Mouse (Mus musculus) gonadal fat pad, adult 2 months (tissue): Measurements from ENCODE around the gene Ptprr. TPM values are rescaled to one million over a fixed set of nuclear protein-coding genes. Genes with fewer than 3 reads are reported as not detected.

ENCODE experiments used
- DNase-seq: peaks from one replicate; pipeline ENCODE4 v3.0.0-alpha.2; 2012; ENCODE audit warnings: low read depth
- polyA plus RNA-seq: library from polyadenylated mRNA; depleted of rRNA; stranded (reverse); fragments of >200 nt; gene quantifications from 2 replicates; pipeline ENCODE4 v1.2.3, GENCODE M21; 2012

The Ptprr gene
- polyA plus RNA-seq, 1 experiment = 0.89 TPM

DNA sequence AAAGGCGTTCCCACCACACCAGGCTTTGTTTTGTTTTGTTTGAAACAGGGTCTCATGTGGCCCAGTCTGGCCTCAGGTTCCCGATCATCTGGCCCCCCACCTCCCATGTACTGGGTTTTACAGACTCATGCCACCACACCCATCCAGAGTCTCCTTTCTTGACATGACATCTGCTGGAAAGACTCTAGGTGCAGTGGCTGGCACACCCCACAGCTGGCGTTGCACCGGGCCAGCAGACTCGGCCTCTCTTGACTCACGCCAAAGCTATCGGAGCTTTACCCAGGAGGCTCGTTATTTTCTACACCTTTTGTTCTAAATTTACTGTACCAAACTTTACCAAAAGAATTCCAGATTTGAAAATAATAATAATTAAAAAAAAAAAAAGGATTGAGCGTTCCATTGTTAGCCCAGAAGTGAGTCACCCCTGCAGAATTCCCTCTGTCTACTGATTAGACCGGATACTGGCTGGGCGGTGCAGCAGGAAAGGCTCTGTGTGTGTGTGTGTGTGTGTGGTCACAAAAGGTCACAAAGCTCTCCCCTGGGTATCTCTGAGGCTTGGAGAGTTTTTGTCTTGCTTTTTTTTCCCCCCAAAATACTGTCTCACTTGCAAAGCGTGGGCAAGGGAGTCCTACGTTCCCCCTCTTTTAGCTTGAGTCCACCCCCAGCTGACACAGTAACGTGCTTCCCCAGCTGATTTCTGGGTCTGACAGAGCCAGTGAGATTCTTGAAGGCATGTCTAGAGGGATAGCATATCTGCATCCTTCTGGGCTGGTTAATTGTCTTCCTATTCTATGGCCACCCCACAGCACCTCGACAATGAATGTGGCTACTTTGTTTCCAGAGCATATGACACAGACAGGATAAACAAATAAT is 248.8 kb downstream of the Ptprr start:
- DNase-seq = no peak

DNA sequence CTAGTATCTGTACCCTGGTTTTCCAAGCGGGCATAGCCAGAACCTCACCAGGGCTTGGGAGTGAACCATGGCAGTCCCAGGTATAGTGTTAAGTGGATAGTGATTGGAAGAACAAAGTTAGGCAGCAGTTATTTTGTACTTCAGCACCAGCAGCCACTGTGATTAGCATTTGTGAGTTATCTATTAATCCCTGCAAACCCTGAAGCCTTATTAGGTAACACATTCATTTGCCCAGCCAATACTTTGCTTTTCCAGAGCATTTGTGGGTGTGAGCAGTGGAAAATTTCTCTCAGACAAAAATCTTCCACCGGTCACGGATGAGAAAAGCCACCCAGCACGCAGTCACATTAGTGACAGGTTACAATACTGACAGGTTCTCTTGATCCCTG is 249.4 kb downstream of the Ptprr start:
- no peak for DNase-seq

DNA sequence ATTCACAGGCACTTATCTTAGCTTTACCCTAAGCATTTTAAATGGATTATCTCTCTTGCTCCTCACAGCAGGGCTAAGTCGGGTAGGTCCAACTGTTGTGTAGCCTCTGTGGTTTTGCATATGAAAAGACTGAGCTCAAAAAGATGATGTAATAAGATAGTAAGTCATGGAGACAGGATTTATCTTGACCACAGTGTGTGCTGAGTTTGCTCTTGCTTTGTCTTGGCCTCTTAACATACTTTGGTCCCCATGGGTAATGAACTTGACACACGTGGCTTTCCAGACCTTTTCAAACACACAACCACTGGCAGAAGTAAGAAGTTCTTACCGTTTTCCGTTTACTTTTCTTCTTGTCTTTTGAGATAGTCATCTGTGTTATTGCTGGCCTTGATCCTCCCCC is 250.3 kb downstream of the Ptprr start:
- no peak for DNase-seq

DNA sequence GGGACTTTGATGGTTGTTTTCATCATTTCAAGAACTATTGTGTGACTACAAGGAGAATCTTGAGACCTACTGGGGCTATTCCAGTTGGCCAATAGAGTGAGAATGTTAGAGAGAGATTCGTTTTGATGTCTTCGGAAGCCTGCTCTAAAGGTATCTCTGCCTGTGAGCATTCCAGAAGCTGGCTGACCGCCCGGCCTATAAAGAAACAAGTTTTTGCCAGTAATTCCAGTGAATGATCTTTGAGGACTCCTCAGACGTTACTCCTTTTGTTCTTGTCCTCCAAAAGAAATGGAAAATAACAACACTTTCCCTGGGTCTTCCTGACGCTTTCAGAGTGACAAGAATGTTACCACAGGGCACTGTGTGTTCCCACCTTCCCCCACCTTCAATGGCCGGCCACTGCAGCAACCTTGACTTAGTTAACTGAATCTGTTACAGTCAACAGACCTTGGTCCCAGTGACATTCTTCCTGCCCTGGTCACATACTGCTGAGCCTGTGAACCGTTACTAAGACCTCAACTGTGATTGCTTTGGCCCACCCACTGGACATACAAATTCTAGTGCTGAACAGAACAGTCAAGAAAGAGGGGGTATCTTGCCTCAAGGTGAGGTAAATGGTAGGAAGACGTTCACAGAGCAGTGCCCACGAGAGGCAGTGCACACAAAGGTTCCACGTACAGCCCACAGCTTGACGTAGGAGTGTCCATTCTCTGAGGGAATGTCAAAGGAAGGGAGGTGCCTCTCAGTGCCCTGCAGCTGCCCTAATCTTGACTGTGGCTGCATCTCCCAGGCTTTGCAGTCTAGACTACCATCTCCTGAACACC is 252.8 kb downstream of the Ptprr start:
- no peak for DNase-seq

DNA sequence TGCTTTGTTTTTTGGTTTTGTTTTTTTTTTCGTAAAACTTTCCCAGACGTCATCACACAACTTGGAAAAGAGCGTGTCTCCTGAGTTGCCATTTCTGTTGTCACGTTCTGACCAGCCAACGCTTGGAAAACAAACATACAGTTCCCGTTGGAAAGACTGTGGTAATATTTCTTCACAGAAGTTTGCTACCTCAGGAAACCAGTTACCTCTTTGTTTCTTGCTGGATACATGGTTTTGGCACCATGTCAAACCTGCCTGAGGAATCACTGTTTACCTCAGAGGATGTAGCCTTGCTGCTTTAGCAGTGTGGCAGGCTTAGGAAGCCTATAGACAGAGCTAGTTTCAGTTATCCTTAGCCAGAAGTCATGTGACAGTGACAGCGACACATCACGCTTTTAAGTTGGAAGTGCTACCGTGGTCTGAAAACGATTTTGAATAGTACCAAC is 253.5 kb downstream of the Ptprr start:
- no peak for DNase-seq

DNA sequence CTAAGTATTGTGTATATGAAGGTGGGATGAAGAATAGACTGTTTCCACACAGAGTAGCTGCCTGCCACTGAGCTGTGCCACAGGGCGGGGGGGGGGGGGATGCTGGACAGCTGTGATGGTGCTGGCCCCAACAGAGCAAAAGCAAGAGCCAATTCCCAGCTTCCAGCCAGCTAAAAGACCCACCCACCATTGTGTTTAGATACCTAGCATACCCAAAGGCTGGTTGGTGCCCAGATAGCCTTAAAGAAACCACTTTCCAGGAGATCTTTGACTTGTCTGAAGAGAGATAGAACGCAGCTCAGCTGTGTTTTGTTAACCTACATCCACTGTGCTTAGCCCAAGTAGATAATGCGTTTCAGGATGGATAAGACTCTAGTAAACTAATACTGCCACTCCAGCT is 254.1 kb downstream of the Ptprr start:
- DNase-seq = no peak

DNA sequence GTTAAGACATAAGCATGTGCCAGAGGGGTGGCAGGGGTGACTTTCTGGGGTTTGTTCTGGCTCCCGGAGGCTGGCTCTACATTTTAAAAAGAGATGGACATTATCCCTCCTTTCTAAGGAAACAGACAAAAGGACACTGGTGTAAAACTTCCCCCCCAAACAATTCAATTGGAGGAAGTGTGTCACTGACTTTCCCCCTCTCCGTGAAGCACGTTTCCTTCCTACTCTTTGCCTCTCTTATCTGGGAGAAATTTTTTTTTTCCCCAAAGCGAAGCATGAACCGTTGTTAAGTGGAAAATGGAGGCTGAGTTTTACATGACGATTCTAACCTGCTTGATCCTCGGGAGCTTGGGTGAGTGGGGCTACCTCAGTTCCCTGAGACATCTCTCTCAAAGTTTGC is 257.3 kb downstream of the Ptprr start, which contains the start of gene Ptprb:
TSS of gene Ptprb (plus strand) at position 244 of the 400 bp plus-strand sequence.
- no peak for DNase-seq

DNA sequence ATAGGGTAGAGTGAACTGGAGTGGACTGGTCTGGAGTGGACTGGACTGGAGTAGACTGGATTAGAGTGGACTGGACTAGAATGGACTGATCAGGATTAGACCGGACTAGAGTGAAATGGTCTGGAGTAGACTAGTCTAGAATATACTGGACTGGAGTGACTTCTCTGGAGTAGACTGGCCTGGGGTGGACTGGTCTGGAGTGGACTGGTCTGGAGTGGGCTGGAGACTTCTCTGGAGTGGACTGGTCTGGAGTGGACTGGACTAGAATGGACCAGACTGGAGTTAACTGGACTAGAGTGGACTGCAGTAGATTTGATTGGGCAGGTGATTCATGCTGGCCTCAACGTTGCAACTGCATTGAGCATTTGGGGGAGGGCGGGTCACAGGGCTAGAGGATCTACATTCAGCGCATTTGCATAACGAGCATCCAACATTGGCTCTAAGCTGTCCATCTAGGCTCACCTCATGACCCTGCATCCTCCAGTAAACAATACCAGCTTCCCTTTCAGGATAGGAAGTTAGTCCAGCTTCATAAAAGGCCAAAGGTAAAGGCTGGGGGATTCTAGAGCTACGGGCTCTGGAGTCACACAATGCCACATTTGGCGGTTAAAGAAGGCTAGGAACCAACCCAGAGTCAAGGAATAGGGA is 268.8 kb downstream of the Ptprr start:
- no peak for DNase-seq

DNA sequence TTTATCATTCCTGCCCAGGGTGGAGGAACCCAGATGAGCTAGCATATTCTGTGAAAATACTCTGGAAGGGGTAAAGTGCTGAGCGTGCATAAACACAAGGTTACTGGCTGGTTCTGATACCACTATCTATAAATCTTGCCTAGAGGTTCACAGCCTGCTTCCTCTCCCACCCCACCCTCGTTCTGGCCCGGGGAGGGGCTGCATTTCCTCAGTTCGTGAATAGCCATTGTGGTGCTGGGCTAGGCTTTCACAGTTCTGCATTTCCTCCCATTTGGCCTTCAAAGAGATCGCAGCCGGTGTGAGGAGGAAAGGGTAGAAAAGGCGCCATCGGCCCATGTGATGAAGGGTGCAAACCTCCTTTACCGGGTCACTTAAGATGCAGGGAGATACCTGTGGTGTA is 270.1 kb downstream of the Ptprr start:
- no peak for DNase-seq

DNA sequence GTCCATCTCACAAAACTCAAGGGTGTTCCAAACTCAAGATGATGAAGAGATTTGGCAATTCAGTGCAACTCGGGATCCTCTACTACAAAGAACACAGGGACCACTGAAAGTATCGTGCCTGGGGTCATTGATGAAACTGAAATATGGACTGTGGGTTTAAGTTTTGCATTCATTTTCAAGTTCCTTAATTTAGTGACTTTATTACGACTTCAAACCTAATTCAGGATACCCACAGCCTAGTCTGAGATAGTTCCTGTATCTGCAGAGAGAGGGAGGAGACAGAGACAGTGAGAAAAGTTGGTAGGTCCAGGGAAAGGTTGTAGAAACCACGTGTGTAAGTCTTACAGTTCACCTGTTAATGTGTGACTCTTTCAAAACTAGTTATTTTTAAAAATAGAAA is 272.5 kb downstream of the Ptprr start:
- DNase-seq = no peak

DNA sequence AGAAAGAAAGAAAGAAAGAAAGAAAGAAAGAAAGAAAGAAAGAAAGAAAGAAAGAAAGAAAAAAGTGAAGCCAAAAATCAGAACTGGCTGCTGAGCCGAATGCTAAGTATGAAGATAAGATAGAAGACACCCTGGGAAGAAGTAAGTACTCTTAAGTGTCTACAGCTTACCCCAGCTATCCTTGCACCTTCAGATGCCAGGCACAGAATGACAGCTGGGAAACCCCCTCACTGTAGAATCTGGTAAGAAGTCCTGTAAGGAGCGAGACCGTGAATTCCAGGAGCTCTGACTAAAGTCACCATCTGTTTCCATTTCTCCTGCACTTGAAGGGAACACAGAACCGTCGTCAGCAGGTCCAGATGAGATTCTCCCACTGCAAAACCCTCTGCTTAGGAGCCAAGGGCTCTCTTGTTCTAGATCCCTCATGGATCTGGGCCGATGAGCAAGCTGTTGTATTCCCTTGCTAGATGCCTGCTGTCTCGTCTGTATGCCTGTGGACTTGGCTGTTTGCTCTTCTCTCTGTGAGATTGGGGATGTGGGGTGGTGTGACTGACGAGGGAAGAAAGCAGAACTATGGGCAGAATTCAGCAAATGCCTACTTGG is 273.2 kb downstream of the Ptprr start:
- no peak for DNase-seq

DNA sequence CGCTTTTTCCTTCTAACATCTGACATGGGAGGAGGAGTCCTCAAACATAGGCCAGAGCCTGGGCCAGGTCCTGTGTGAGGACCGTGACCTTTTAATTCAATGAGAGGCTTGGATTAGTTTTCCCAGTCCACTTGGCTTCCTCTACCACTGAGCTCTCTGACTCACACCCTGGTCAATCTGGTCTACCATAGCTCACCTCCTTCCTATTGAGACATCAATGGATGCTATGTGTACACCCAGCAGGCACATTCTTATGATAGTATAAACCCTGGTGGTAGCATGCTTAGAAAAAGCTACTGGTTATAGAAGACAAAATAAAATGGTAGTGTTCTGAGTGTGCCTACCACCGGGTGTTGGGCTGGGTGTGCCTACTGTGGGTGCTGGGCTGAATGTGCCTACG is 278.4 kb downstream of the Ptprr start:
- no peak for DNase-seq

DNA sequence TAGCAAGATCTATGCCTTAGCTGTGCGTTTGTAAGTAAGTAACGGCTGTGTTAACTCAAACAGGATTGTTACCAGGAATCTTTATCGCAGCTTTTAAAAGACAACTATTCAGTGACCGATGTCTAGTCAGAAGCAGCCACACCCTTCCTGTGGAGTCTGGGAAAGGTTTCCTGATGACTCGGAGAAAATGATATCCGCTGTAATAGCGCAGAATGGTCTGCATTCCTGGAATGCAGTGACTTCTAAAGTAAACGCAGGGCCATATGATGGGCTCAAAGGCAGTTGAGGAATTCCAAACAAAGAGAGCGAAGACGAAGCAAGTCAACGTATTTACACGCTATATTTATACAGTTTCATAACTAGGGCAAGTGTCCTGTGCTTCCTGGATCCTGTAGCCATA is 279.8 kb downstream of the Ptprr start:
- DNase-seq = no peak

DNA sequence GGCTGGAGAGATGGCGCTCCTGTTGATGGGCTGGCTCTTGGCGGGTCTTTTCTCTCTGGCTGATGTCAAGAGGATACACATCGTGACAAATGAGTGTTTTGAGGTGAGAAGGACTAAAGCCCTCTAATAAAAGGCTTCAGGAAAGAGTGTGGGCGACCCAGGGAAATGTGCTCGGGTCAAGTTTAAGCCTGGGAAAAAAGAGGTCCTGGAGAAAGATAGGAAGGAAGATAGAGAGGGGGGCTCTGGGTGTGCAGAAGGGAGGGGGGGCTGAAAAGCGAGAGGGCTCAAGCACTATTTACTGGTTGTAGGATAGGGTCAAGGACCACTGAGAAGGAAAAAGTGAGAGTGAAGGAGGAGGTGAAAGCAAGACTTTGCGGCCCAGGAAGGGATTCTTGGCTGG is 282.8 kb downstream of the Ptprr start:
- DNase-seq = no peak

DNA sequence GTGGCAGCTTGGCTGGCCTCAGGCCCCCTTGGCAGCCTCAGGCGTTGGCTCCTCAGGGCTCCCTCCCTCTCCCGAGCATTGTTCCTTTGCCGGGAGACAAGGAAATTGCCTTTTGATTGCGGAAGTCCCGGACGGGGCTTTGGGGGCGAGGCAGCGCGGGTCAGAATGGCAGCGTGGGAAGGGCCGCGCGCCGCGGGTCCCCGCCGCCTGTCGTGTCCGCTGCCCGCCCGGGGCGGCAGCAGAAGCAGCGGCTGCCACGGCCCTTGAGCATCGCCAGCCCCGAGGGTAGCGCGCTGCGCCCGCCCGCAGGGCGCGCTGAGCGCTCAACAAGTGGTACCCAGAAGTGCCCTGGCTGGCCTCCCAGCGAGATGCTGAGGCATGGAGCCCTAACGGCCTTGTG is 283.2 kb downstream of the Ptprr start:
- DNase-seq = no peak

DNA sequence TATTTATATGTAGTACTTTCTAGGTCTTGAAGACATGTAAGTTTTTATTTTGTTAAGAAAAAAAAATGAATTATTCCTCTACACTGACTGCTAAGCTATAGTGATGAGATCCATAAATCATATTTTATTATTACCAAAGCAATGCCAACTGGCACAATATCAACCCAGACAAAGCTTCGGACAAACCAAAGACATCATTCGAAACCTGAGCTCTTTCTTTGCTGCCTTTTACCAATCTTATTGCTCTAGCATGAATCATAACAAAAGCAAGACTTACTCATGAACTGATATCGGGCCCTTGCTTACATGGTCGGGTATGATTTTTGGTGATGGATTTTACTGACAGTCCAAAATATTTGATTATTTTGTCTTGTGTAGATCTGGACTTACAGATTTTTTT is 286.3 kb downstream of the Ptprr start:
- DNase-seq = no peak

DNA sequence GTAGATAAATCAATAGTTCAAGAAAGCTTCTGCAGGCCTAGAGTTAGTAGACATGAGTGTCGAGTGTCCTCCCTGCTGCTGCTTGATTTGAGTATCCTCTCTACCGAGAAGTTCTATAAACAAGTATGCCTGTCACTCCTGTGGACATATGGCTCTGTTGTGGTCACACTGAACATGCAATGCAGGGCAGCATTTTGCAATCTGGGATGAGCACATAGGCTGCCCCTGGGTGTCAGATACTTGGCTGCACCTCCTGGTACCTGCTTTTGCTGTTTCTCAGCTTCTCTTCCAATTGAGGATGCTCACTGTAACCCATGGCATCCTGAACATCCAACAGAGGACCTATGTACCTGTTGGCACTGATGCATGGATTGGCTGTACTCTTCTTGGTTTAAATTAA is 291.4 kb downstream of the Ptprr start:
- DNase-seq = no peak

DNA sequence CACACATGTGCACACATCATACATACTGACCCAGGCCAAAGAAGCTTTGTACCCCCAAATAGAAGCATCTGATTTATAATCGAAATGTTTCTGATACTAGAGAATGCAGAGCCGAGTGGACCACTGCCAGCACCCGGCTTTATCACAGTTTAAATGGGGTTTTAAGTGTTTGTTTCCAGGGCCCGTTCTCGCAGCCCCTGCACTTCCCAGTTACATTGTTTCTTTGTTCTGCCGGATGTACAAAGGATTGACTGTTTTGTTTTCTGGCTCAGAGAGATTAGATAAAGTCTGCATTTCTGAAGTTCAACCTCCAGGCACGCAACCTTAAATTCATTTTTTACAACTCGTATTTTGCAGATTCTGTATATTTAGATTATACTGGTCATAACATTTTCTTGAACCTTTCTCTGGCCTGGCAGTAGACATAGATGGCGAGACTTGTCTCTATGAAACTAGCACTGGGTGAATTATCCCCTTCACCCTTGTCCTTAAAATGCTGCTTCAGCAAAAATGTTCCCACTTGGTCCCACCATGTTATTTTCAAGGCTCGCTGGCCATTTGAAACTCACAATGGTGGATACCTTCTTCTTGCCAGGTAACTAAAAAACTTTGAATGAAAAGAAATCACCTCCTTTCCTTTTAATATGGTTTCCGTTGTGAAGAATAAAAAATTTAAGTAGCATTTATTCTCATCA is 292.6 kb downstream of the Ptprr start:
- no peak for DNase-seq

DNA sequence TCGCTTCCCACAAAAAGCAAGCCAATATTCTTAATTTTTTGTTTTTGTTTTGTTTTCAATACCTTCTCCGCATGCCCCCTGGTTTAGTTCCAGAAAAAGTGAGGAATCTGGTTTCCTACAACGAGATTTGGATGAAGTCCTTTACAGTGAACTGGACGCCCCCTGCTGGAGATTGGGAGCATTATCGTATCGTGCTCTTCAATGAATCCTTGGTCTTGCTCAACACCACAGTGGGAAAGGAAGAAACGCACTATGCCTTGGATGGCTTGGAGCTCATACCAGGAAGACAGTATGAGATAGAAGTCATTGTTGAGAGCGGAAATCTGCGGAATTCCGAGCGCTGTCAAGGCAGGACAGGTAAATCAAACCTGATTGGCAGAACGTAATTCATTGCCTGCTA is 301.2 kb downstream of the Ptprr start:
- DNase-seq = no peak
